Mouse (Mus musculus) heart, postnatal 10 days (tissue): ENCODE measurements around the gene Eif2s1. TPM values are rescaled to one million over a fixed set of nuclear protein-coding genes. Genes with fewer than 3 reads are reported as not detected.
A peak's percentile ranks its signal among the peaks of the same experiment; 100 is the strongest.

Experiments
- DNase-seq, 2 experiments: peaks; one replicate each; pipeline ENCODE4 v3.0.0; 2021
- intact Hi-C: fragments of 180-260 bp; cut with DNase I; formaldehyde crosslinking; loops from one replicate; pipeline ENCODE4 v1.15.1; 2025
- total RNA-seq, 2 experiments: library from RNA; stranded (reverse); gene quantifications; 2 replicates each; pipeline ENCODE4 v1.2.3; 2021

The Eif2s1 gene
- total RNA-seq = 10 to 100 TPM; 61.8 to 64.2 TPM

DNA sequence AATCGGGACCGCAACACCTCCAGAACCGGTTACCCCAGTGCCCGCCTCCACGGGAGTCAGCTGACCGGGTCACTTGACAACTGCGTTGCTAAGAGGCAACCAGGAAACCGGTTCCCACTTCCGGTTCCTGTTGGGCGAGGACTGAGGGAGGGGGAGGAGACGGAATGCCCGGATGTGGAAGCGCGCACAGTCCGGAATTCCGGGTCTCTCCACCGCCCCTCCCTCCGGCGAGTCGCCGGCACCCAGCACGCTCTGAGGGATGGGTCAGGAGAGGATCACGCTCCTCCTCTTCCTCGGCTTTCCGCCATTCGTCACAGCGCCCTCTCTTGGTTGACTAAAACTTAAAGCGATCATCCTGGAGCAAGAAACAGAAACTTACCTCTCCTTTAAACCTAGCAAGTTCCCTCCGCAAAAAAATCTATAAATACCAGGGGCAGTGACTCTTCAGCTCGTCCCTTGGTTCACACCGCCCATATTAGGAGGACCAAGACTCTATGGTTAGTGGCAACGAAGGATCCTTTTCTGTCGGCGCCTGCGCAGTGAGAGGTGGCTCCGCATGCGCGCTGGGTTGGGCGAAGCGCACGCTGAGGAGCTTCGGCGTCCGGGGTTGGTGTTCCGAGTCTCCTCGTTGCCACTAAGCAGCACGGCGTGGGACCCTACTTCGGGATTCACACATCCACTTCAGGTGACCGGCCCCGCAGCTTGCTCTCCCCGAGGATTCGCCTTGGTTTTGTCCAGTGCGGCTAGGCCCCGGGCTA lies at the start of gene Eif2s1, which contains the start of gene Atp6v1d:
TSS of gene Eif2s1 (plus strand) at position 324 of the 758 bp plus-strand sequence.
TSS of gene Atp6v1d (minus strand) at position 143 of the 758 bp plus-strand sequence.
- peak; percentile 99 for DNase-seq
- intact Hi-C loops = loop anchor here (5.0 to 10.0 kb wide), 2 partner anchors 114 to 637 kb away; partner anchors contain the start of genes Gphn and Mpp5

DNA sequence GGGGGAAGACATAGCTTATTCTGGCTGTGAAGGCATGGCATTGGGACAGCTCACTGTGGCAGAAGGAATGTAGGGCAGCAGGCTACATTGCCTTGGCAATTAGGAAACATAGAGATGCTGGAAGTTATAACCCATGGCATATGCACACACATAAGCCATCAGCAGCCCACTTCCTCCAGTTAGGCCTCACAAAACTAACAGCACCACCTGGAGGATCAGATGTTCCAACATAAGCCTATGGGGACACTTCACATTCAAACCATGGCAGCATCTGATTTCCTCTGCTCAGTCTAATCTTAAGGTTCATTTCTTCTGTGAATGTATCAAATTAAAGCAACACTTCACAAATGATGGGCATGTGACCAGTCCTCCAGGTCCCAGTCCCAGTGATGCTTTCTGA lies 47.2 kb upstream of the Eif2s1 start:
- DNase-seq = peak in 1 of 2 experiments; percentile 27
- intact Hi-C loops = loop anchor here (2.0 kb wide), 1 partner anchor 484 kb away; no protein-coding TSS in a partner anchor

DNA sequence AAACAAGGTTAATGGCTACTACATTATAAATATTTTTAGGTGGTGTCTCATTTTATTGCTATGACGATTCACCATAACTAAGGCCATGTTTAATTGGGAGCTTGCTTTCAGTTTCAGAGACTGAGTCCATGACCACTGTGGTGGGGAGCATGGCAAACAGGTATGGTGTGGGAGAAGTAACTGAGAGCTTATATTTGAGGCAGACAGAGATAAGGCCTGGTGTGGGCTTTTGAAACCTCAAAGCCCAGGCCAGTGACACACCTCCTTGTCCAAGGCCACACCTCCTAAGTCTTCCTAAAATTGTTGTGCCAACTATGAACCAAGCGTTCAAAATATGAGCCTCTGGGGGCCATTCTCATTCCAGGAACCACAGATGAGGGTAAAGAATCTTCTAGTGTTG lies 27.1 kb upstream of the Eif2s1 start:
- intact Hi-C loops = loop anchor here (10.0 kb wide), 1 partner anchor 630 kb away; no protein-coding TSS in a partner anchor

DNA sequence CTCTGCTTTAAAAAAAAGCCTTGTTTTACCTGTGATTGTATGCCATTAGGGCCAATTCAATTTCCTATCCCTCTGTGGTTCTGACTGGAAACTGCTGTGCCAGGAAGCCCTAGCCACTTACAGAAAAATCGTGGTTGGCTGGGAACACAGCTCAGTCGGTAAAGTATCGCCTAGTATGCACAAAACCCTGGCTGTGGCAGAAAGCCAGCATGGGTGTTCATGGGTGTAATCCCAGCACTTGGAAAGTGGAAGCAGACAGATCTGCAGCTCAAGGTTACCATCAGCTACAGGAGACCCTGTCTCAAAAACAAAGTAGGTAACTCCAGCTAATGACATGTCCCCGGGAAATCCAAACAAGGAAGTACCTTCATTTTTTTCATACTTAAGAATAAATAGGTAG lies 21.7 kb upstream of the Eif2s1 start:
- intact Hi-C loops = loop anchor here (10.0 kb wide), 1 partner anchor 635 kb away; no protein-coding TSS in a partner anchor
- no peak for DNase-seq

More for the DNA sequence above, 27.1 kb upstream of the Eif2s1 start:
- DNase-seq = no peak

DNA sequence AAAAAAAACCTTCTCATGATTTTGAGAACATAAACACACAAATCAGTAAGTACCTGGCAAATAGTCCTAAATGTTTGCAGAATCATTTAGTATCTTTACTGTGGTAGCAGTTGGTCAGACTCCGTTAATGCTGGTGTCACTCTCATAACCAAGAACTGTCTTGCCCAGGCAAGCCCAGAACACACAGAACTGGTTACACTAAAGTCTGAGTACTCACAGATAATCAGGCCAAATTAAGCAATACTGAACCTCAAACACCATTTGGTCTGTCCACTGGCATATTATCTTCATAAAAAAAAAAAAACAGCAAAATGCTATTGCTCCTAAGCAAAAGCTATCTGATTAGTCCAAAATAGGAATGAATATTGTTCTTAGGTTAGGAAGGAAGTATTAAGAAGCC lies 19.2 kb upstream of the Eif2s1 start:
- no peak for DNase-seq
- intact Hi-C loops = no loop called here

DNA sequence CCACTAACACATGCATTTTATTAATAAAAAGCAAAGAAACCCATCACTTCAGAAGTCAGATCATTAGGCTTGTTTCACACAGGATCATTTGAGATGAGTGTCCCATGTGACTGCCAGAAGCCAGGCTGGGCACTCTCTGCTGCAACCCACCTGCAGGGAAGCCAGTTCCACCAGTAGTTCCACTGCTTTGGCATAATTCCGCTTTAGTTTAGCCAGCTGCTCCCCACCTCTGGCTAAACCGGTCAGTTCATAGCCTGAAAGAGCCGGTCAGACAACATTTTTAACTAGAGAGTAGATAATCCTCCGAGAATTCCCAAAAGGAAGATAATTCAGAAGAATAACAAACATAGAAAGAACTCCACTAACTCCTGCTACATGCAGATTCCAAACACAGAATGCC lies 13.4 kb upstream of the Eif2s1 start:
- no peak for DNase-seq
- intact Hi-C loops = no loop called here

DNA sequence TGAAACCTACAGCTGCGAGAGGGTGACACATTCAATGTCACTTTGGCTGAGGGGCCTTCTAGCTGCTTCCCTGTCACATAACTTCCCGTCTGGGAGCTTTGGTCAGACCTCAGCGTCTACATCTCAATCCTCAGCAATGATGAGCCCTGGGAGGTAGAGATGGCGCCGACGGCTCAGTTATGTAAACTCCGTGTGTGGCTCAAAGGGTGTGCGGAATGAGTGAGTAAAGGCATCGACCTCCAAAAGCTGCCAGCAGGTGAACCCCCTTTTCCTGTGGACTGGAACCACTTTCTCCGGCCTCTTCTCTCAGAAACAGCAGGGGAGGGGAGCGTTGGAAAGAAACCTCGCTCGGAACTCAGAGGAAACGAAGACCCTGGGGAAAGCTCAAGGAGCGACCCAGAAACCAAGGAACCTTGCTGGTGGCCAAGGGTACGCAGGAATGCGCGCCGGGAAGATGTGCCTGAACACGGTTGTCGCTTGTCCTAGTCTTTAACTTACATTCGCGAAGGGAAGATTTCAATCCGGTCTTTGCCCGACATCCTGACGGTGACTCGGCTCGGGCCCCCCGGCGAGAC lies 611 bp upstream of the Eif2s1 start:
- intact Hi-C loops = loop anchor here (5.0 to 10.0 kb wide), 2 partner anchors 114 to 636 kb away; partner anchors contain the start of genes Gphn and Mpp5
- DNase-seq = no peak

DNA sequence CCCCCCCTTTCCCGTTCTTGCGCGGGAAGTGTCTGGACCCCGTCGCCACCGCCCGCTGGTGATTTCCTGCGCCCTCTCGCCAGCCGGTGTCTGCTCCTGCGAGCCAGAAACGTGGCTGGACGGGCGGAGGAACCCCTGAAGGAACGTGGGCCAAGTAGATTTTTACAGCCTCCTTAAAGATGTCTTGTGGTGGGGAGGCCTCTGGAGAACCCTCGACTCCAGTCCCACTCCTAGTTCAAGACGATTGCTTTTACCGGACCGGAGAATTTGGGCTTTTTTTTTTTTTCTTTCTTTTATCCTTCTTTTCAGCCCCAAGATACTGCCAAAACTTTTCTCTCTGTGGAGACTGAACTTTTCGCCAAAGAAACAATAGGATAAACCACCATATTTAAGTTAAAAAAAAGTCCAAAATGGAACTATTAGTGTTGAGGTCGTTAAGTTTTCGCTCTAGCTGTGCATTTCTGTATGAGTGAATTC lies 673 bp downstream of the Eif2s1 start:
- intact Hi-C loops = loop anchor here (5.0 to 10.0 kb wide), 2 partner anchors 115 to 637 kb away; partner anchors contain the start of genes Gphn and Mpp5
- no peak for DNase-seq

DNA sequence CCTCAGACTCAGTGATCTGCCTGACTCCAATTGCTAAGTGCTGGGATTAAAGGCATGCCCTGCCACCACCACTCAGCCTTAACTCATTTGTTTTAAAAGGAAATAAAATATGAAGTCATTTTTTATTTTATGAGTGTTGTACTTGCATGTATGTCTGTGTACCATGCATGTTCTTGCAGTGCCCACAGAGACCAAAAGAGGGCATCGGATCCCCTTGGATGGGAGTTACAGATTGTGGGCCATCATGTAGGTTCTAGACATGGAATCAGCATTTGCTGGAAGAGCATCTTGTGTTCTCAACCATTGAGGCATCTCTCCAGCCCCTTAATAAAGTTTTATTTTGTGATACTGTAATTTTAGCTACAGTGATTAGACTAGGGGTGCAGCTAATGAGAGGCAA lies 3.8 kb downstream of the Eif2s1 start:
- DNase-seq = peak in 1 of 2 experiments; percentile 16
- intact Hi-C loops = loop anchor here (10.0 kb wide), 1 partner anchor 641 kb away; the partner anchor contains the start of gene Gphn

DNA sequence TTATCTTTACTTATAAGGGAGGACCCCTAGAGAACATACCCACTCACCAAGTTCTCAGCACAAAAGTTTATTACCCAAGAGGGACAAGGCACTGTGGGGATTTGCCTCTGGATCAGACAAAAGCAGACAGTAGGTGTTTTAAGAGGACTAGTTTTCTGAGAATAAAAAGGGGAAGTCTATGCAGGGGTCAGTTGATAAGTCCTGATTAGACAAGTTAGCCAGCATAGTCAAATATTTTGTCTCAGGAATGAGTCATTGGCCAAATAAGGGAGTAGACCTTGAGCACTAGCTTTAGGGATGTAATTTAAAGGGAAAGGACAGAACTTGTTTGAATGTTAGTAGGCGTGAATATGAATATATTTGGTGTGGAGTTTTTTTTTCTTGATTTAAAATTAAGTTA lies 6.5 kb downstream of the Eif2s1 start:
- no peak for DNase-seq
- intact Hi-C loops = loop anchor here (10.0 kb wide), 1 partner anchor 643 kb away; the partner anchor contains the start of gene Gphn

DNA sequence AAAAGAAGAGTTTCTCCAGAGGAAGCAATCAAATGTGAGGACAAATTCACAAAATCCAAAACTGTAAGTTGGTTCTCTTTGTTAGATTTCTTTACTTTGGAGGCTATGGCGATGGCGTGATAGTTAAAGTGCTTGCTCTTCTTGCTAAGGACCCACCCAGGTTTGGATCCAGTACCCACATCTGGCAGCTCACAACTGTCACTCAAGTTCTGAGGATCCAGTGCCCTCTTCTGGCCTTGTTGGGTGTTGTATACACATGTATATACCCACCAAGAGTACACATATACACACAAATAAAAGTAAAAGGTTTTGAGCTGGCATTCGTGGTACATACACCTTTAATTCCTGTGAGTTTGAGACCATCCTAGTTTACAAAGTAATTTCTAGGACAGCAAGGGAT lies 13.0 kb downstream of the Eif2s1 start:
- DNase-seq = no peak
- intact Hi-C loops = no loop called here

DNA sequence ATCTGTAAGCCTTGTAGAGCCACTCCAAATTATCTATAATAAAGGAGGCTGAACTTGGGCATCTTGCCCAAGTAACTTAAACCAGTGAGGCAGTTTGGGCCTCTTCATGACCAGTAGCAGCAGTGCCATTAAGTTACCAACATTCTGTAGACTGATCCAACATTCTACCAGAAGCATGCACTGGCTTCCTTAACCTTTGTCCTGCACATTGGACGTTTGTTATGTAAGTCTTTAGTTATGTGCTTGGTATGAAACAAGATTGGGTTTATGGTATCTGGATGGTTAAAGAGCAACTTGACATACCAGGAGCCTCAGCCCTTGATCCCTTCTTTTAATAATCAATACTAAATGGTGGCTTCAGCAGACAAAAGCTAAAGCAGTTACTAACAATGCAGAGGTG lies 28.4 kb downstream of the Eif2s1 start:
- DNase-seq = no peak
- intact Hi-C loops = no loop called here

DNA sequence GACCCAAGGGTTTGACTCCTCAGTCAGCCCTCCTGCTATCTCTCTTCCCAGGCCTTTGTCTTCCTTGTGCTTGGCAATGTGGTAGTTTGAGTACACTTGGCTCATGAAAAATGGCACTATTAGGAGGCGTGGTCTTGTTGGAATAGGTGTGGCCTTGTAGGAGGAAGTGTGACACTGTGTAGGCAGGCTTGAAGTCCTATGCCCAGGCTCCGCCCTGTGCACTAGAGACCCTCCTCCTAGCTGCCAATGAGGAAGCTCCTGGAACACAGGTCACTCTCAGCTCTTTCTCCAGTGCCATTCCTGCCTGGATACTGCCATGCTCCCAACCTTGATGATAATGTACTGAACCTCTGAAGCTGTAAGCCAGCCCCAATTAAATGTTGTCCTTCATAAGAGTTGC lies 29.5 kb downstream of the Eif2s1 start:
- no peak for DNase-seq
- intact Hi-C loops = no loop called here

DNA sequence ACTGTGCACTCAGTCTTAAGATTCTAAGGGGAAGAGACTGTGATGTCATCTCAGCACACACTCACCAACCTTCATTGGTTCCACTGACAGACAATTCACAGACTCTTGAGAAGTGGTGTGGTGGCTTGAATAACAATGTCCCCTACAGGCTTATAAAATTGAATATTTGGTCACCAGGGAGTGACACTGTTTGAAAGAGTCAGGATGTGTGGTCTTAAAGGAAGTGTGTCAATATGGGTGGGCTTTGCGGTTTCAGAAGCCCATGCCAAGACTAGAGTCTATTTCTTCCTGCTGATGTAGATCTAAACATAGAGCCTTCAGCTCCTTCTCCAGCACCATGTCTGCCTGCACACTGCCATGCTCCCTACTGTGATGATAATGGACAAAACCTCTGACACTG lies 36.2 kb downstream of the Eif2s1 start:
- intact Hi-C loops = no loop called here
- DNase-seq = no peak

DNA sequence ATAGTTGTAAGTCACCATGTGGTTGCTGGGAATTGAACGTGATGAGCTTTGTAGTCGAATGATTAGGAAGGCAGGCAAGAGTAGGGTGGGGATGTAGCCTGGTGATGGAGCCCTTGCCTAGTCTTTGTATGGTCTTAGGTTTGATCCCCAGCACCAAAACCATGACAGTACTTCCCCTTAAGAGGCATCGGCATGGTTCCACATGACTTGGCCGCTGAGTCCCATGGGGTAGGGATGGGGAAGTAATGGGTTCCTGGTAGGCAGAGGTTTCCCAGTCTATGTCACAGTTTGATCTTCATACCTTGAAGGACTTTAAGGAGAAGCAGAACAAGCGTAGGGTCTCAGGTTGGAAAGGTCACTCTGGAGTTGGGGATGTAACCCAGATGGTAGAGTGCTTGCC lies 39.8 kb downstream of the Eif2s1 start:
- DNase-seq = no peak
- intact Hi-C loops = no loop called here

DNA sequence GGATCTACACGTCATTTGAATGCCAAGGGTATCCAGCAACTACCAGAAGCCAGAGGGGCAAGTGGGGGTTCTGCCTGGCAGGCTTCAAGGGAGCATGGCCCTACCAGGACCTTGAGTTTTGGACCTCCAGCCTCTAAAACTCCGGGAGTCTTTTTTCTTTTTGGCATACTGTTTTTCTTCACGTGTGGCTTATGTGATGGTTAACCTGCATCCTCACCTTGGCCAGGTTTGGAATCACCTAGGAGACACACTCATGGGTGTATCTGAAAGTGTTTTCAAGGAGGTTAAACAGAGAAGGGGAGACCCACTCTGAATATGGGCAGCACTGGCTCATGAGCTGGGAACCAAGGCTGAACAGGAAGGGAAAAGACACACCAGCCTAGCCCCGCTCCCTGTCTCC lies 41.7 kb downstream of the Eif2s1 start:
- DNase-seq = no peak
- intact Hi-C loops = no loop called here

DNA sequence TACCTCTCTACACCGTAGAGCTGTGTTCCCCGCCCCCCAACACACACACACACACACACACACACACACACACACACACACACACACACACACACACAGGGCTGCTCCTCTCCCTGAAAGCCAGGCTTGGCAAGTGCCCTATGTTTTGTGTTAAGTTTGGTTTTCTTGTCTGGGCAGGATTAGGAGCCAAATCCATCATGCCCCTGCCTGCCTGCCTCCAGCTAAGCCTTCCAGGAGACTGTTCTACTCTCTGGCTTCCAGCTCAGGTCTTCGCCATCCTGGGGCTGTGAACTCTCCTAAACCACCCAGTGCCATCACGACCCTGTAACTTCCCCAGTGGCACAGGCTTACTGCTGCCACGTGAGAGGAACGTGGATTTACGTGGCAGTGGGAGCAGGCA lies 42.9 kb downstream of the Eif2s1 start:
- intact Hi-C loops = no loop called here
- DNase-seq = no peak

DNA sequence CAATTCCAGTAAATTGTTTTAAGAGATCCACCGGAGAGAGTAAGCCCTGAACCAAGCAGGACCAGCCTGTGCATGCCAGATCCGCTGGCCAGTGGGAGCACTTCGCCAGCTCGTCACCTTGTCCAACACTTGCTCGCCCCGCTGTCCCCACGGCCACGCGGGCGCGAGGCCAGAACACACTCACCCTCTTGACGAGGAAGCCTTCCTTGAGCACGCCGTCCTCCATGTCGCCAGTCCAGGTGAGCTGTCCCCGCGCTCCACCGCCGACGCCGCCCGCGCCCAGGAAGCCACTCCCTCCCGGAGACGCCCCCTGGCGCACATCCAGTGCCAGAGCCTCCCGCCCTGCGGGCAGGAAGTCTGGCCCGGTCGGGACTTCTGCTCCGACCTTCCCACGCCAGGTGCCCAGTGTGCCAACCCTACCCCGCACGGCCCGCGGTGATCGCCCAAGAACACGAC lies 45.1 kb downstream of the Eif2s1 start, which contains the start of gene Plek2:
TSS of gene Plek2 (minus strand) at position 258 of the 456 bp plus-strand sequence.
- intact Hi-C loops = no loop called here

DNA sequence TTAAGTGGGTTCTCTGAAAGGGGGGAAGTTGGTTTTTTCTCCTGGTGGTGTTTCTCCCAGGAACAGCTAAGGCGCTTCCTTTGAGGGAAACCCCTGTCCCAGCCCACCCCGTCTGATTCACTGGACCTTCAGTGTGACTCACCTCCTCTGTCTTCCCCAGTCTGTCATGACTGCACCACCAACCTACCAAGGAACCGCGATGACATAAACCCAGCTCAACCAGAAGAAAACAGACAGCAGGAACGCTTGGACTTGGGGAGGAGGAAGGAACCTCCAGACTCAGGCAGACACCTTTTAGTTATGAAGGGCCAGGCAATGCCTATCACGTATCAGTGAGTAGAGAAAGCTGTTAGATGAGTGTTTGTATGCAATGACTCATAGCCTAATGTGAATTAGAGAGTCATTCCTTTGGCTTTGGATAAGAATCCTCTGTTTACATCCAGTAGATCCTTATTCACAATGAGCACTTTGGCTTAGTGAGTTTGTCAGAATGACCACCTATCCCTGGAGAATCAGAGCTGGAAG lies 46.5 kb downstream of the Eif2s1 start:
- intact Hi-C loops = no loop called here
- DNase-seq = no peak

More for the DNA sequence above, 45.1 kb downstream of the Eif2s1 start, which contains the start of gene Plek2:
- DNase-seq = peak; percentile 61 to 66

DNA sequence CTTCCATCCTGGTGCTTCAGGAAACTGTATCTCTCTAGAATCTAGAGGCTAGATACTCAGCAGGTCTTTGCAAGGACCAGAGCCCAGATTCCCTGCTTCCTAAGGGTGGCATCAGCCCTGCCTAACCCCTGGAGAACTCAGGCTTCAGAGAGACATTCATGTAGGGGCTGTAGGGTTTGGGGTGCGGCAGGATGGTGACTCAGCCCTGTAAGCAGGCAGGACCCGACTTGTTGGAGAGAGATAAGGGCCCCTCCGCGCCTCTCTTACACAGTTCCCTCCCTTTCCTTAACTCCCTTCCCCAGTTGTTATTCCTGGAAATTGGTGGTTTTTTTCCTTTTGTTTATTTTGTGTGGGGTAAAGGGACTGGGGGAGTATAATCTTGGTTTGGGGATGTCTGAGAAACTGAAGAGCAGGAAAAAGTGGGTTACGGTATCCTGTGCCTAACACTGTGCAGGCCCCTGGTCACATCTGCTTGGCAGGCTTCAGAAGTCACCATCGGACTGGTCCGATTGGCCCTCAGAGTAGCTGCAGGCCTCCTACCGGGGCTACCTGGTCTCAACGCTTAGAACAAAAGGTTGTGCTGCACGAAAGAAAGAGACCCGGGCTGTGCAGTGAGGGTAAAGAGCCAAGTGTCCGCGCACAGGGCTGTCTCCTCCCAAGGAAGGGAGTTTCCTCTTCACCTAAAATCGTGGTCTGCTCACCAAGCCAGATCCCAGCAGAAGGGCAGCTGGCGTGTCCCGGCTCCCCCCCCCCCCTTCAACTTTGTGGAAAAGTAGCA lies 49.3 kb downstream of the Eif2s1 start:
- DNase-seq = peak in 1 of 2 experiments; percentile 9
- intact Hi-C loops = no loop called here
